Mouse (Mus musculus): ENCODE results near the gene Tmem132b. TPM values are rescaled to one million over a fixed set of nuclear protein-coding genes. Genes with fewer than 3 reads are reported as not detected.

Gene Tmem132b
- polyA plus RNA-seq, 1 experiment: not detected

DNA sequence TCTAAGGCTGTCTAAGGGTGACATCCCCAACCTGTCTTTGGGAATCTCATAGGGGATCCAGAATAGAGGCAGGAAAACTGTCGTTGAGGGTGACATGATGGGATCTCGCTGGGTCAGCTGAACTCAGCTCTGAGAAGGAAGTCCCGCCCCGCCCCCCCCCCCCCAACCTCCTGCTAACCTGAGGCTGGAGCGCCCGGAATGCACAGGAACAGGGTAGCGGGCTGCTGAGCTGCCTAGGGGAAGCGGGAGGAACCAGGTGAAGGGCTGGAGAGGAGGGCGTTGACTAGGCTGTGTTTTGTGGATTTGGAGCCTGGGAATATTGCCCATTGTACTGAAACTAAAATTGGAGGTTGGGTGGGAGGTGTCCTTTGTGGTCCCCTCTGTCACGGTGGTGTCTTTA is 23.6 kb upstream of the Tmem132b start:
- H3K27ac ChIP-seq (ENCODE audit: insufficient read depth, low read depth, low read length): no peak overlapping the region
- no peaks in the 10 kb centered on the region for H3K4me1 ChIP-seq (ENCODE audit: control insufficient read depth, insufficient read depth, low read length)
- no peak for TF ChIP-seq CTCF (IDR thresholded peaks at IDR 0.05; ENCODE audit: low read depth, low read length)
- TF ChIP-seq POLR2A (IDR thresholded peaks at IDR 0.05; ENCODE audit: borderline replicate concordance, low read depth, low read length): no peak
- H3K4me3 ChIP-seq (ENCODE audit: insufficient read depth, low read length): no peak overlapping the region

DNA sequence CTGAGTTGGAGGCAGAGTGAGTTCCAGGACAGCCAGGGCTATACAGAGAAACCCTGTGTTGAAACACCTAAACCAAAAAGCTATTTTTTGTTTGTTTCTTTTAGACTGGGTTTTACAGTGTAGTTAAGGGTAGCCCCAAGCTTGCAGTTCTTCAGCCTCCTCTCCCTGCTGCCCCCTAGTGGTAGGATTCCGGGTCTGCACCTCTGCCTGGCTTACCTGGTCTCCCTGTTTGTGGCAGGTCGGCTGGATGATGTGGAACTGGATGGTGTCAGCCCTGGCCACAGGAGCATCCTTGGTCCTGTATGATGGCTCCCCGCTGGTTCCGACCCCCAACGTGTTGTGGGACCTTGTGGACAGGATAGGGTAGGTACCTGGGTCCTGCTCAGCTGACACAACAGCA is 22.0 kb upstream of the Tmem132b start:
- TF ChIP-seq CTCF (IDR thresholded peaks at IDR 0.05; ENCODE audit: low read depth, low read length): peak; percentile 84
- TF ChIP-seq POLR2A (IDR thresholded peaks at IDR 0.05; ENCODE audit: borderline replicate concordance, low read depth, low read length): no peak
- H3K4me1 ChIP-seq (ENCODE audit: control insufficient read depth, insufficient read depth, low read length): no peaks in the 10 kb centered on the region
- no peak overlapping the region for H3K4me3 ChIP-seq (ENCODE audit: insufficient read depth, low read length)
- no peak overlapping the region for H3K27ac ChIP-seq (ENCODE audit: insufficient read depth, low read depth, low read length)

DNA sequence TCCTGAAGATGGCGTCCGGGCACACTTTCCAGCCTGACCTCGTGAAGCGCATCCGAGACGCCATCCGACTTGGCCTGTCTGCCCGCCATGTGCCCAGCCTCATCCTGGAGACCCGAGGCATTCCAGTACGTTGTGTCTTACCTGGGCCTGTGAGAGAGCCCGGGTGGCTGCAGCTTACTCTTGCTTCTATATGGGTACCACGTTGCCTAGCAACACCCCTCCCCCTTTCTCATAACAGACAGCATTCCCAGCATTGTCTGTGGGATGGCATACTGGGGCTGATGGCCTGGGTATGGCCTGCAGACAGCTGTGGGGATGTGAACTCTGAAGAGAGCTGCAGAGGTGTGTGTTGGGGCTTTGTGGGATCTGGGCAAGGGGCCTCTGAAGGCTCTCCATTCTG is 16.6 kb upstream of the Tmem132b start:
- TF ChIP-seq CTCF (IDR thresholded peaks at IDR 0.05; ENCODE audit: low read depth, low read length) (no peak), POLR2A (IDR thresholded peaks at IDR 0.05; ENCODE audit: borderline replicate concordance, low read depth, low read length) (no peak)
- Histone ChIP-seq H3K4me3 (ENCODE audit: insufficient read depth, low read length) (no peak overlapping the region), H3K4me1 (ENCODE audit: control insufficient read depth, insufficient read depth, low read length) (no peaks in the 10 kb centered on the region)

GRCm38 (mm10) chr5:125518640-125519039 is 12.9 kb upstream of the Tmem132b start:
- Histone ChIP-seq H3K27ac (ENCODE audit: insufficient read depth, low read depth, low read length) (no peak overlapping the region), H3K4me3 (ENCODE audit: insufficient read depth, low read length) (no peak overlapping the region), H3K4me1 (ENCODE audit: control insufficient read depth, insufficient read depth, low read length) (peaks cover 17% of the 10 kb centered on the region)
- TF ChIP-seq POLR2A (IDR thresholded peaks at IDR 0.05; ENCODE audit: borderline replicate concordance, low read depth, low read length): no peak
- TF ChIP-seq CTCF (IDR thresholded peaks at IDR 0.05; ENCODE audit: low read depth, low read length): peak; percentile 35; the same call in 1 of the 2 replicates

More for the DNA sequence above, 16.6 kb upstream of the Tmem132b start:
- H3K27ac ChIP-seq (ENCODE audit: insufficient read depth, low read depth, low read length): no peak overlapping the region

GRCm38 (mm10) chr5:125520930-125521590 is 10.5 kb upstream of the Tmem132b start:
- TF ChIP-seq CTCF (IDR thresholded peaks at IDR 0.05; ENCODE audit: low read depth, low read length) (no peak), POLR2A (IDR thresholded peaks at IDR 0.05; ENCODE audit: borderline replicate concordance, low read depth, low read length) (no peak)

DNA sequence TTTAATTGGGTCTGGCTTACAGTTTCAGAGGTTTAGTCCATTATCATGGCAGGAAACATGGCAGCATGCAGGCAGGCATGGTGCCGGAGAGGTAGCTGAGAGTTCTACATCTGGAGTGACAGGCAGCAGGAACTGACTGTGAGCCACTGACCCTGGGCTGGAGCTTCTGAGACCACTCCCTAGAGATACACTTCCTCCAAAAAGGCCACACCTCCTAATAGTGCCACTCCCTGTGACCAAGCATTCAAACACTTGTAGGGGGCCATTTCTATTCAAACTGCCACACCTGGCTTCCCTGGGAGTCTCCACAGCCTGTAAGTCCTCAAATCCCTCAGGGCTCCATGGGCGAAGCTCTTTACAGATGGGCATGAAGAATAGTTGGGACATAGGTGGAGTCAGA is 8.2 kb upstream of the Tmem132b start:
- no peak for TF ChIP-seq CTCF (IDR thresholded peaks at IDR 0.05; ENCODE audit: low read depth, low read length)
- TF ChIP-seq POLR2A (IDR thresholded peaks at IDR 0.05; ENCODE audit: borderline replicate concordance, low read depth, low read length): no peak
- Histone ChIP-seq H3K4me3 (ENCODE audit: insufficient read depth, low read length) (no peak overlapping the region), H3K27ac (ENCODE audit: insufficient read depth, low read depth, low read length) (no peak overlapping the region), H3K4me1 (ENCODE audit: control insufficient read depth, insufficient read depth, low read length) (peaks cover 17% of the 10 kb centered on the region)

More at GRCm38 (mm10) chr5:125520930-125521590, 10.5 kb upstream of the Tmem132b start:
- Histone ChIP-seq H3K4me1 (ENCODE audit: control insufficient read depth, insufficient read depth, low read length) (peaks cover 17% of the 10 kb centered on the region), H3K27ac (ENCODE audit: insufficient read depth, low read depth, low read length) (peak overlapping the region; percentile 83), H3K4me3 (ENCODE audit: insufficient read depth, low read length) (peak overlapping the region; percentile 66)

- no peak overlapping the region for H3K4me3 ChIP-seq (ENCODE audit: insufficient read depth, low read length)
- H3K27ac ChIP-seq (ENCODE audit: insufficient read depth, low read depth, low read length): no peak overlapping the region
- H3K4me1 ChIP-seq (ENCODE audit: control insufficient read depth, insufficient read depth, low read length): peaks cover 17% of the 10 kb centered on the region
- TF ChIP-seq POLR2A (IDR thresholded peaks at IDR 0.05; ENCODE audit: borderline replicate concordance, low read depth, low read length): no peak
- TF ChIP-seq CTCF (IDR thresholded peaks at IDR 0.05; ENCODE audit: low read depth, low read length): peak; percentile 27; the same call in 1 of the 2 replicates
Measured at GRCm38 (mm10) chr5:125525516-125525915, 6.1 kb upstream of the Tmem132b start.

DNA sequence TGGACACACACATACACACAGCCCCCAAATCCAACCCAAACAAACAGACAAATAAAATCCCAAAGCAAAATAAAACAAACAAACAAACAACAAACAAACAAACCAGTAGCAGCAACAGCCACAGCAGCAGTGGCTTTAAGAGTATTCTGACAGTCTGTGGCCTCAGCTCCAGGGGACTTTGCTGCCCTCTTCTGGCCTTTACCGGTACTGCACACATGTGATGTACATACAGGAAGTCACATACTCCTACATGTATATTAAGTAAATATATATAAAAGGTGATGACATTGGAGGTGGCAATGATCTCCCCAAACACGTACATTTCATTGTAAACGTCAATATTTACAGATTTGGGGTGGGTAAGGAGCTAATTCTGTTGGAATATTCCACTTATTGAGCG is 5.1 kb upstream of the Tmem132b start:
- no peak for TF ChIP-seq POLR2A (IDR thresholded peaks at IDR 0.05; ENCODE audit: borderline replicate concordance, low read depth, low read length)
- TF ChIP-seq CTCF (IDR thresholded peaks at IDR 0.05; ENCODE audit: low read depth, low read length): peak; percentile 63
- peaks cover 15% of the 10 kb centered on the region for H3K4me1 ChIP-seq (ENCODE audit: control insufficient read depth, insufficient read depth, low read length)
- H3K4me3 ChIP-seq (ENCODE audit: insufficient read depth, low read length): no peak overlapping the region
- H3K27ac ChIP-seq (ENCODE audit: insufficient read depth, low read depth, low read length): no peak overlapping the region

- Histone ChIP-seq H3K27ac (ENCODE audit: insufficient read depth, low read depth, low read length) (no peak overlapping the region), H3K4me3 (ENCODE audit: insufficient read depth, low read length) (no peak overlapping the region), H3K4me1 (ENCODE audit: control insufficient read depth, insufficient read depth, low read length) (no peaks in the 10 kb centered on the region)
- no peak for TF ChIP-seq POLR2A (IDR thresholded peaks at IDR 0.05; ENCODE audit: borderline replicate concordance, low read depth, low read length)
- TF ChIP-seq CTCF (IDR thresholded peaks at IDR 0.05; ENCODE audit: low read depth, low read length): peak; percentile 84
Measured at GRCm38 (mm10) chr5:125529109-125529508, 2.5 kb upstream of the Tmem132b start.

GRCm38 (mm10) chr5:125532191-125532544 is 594 bp downstream of the Tmem132b start:
- no peak overlapping the region for H3K4me3 ChIP-seq (ENCODE audit: insufficient read depth, low read length)
- H3K4me1 ChIP-seq (ENCODE audit: control insufficient read depth, insufficient read depth, low read length): no peaks in the 10 kb centered on the region
- no peak overlapping the region for H3K27ac ChIP-seq (ENCODE audit: insufficient read depth, low read depth, low read length)
- TF ChIP-seq CTCF (IDR thresholded peaks at IDR 0.05; ENCODE audit: low read depth, low read length): no peak
- no peak for TF ChIP-seq POLR2A (IDR thresholded peaks at IDR 0.05; ENCODE audit: borderline replicate concordance, low read depth, low read length)

Data from bone marrow macrophage, adult 2 months (primary cell).